Mouse (Mus musculus): ENCODE results near the gene Sik1.

DNA sequence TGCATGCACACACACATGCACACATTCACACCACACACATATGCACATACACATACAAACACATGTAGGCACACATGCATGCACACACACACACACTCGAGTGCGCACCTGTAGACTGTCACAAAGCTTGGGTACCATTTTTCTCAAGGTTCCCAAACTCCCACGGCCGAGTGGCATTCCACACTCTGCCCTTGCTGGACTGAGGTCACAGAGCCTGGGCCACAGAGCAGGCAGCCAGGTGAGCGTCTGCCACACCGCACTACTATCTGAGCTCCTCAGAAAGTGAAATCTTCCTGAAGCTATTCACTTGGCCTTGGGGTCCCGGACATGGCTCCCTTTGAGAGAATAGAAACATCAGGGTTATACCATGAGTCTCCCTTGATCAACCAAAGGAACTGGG, 40.7 kb upstream of the Sik1 start:
- TF ChIP-seq CTCF (IDR thresholded peaks at IDR 0.05; ENCODE audit: control insufficient read depth, insufficient read depth, insufficient read length) (no peak), CEBPB (IDR thresholded peaks at IDR 0.05; ENCODE audit: low read depth) (no peak), MAX (IDR thresholded peaks at IDR 0.05) (no peak)
